Mouse (Mus musculus): ENCODE measurements around the gene Zfp618.

Zfp618 gene

GRCm38 (mm10) chr4:63033724-63034123 lies 68.4 kb downstream of the Zfp618 start:
- no peak for DNase-seq

GRCm38 (mm10) chr4:63035991-63036390 lies 70.6 kb downstream of the Zfp618 start:
- no peak for DNase-seq

- DNase-seq: no peak
Measured at GRCm38 (mm10) chr4:63036790-63037189, 71.4 kb downstream of the Zfp618 start.

- no peak for DNase-seq
Measured at GRCm38 (mm10) chr4:63037555-63037954, 72.2 kb downstream of the Zfp618 start.

GRCm38 (mm10) chr4:63038265-63038664 lies 72.9 kb downstream of the Zfp618 start:
- no peak for DNase-seq

- no peak for DNase-seq
Measured at GRCm38 (mm10) chr4:63038937-63039336, 73.6 kb downstream of the Zfp618 start.

GRCm38 (mm10) chr4:63048606-63049005 lies 83.2 kb downstream of the Zfp618 start:
- DNase-seq: no peak

GRCm38 (mm10) chr4:63049596-63050318 lies 84.4 kb downstream of the Zfp618 start:
- DNase-seq: no peak

GRCm38 (mm10) chr4:63050319-63050676 lies 84.9 kb downstream of the Zfp618 start:
- DNase-seq: no peak

GRCm38 (mm10) chr4:63050949-63051348 lies 85.6 kb downstream of the Zfp618 start:
- no peak for DNase-seq

GRCm38 (mm10) chr4:63051940-63052661 lies 86.7 kb downstream of the Zfp618 start:
- no peak for DNase-seq

- no peak for DNase-seq
Measured at GRCm38 (mm10) chr4:63052662-63053033, 87.3 kb downstream of the Zfp618 start.

- DNase-seq: no peak
Measured at GRCm38 (mm10) chr4:63055216-63055745, 89.9 kb downstream of the Zfp618 start.

GRCm38 (mm10) chr4:63056641-63057415 lies 91.5 kb downstream of the Zfp618 start:
- DNase-seq: no peak

- no peak for DNase-seq
Measured at GRCm38 (mm10) chr4:63057581-63057980, 92.2 kb downstream of the Zfp618 start.

- no peak for DNase-seq
Measured at GRCm38 (mm10) chr4:63058686-63059085, 93.3 kb downstream of the Zfp618 start.

- no peak for DNase-seq
Measured at GRCm38 (mm10) chr4:63060358-63060757, 95.0 kb downstream of the Zfp618 start.

GRCm38 (mm10) chr4:63061411-63061810 lies 96.0 kb downstream of the Zfp618 start:
- DNase-seq: no peak

GRCm38 (mm10) chr4:63063360-63063759 lies 98.0 kb downstream of the Zfp618 start:
- DNase-seq: no peak

- no peak for DNase-seq
Measured at GRCm38 (mm10) chr4:63064911-63065310, 99.5 kb downstream of the Zfp618 start.

GRCm38 (mm10) chr4:63066796-63067195 lies 101.4 kb downstream of the Zfp618 start:
- no peak for DNase-seq

- DNase-seq: no peak
Measured at GRCm38 (mm10) chr4:63067822-63068221, 102.4 kb downstream of the Zfp618 start.

GRCm38 (mm10) chr4:63068499-63069175 lies 103.3 kb downstream of the Zfp618 start:
- DNase-seq: no peak

Data from right cerebral cortex, postnatal 14 days (tissue).